Comparison of ENCODE assay signal across 8 mouse cellular contexts in genomic region chr6:72380131-72380770, GRCm38 (mm10). TPM values are rescaled to one million over a fixed set of nuclear protein-coding genes. Genes with fewer than 3 reads are reported as not detected.
DNase-seq lines count a peak whose midpoint lies in the region; ATAC-seq lines count a peak whose summit lies in the region.

Gene Vamp5, minus strand, starts transcription at chr6:72380468.

- H3K4me1 ChIP-seq in hindbrain, embryonic 12.5 days = peaks cover 5% of the 10 kb centered on the region
- 0 out of 2 replicates have a peak, but pooled peaks cover 9% of the 10 kb centered on the region for H3K4me1 ChIP-seq in limb, embryonic 13.5 days
- 0 out of 2 replicates have a peak, but pooled peaks cover 5% of the 10 kb centered on the region for H3K4me1 ChIP-seq in midbrain, embryonic 14.5 days (ENCODE audit: control insufficient read depth, insufficient read depth, low read length)

- ATAC-seq in cerebellum, adult (ENCODE audit: insufficient number of reproducible peaks, low FRiP score, low TSS enrichment) = no peak
- peak; percentile 66; the same call in 1 of the 2 replicates for ATAC-seq in hindbrain, embryonic 12.5 days (ENCODE audit: low FRiP score)
- ATAC-seq in limb, embryonic 13.5 days (ENCODE audit: low FRiP score, low read depth) = peak; percentile 80
- ATAC-seq in midbrain, embryonic 14.5 days (ENCODE audit: low FRiP score, low TSS enrichment) = no peak; the same call in 1 of the 2 replicates

- 0 out of 2 replicates have a peak within 1 kb of the TSS, but pooled peaks have one; percentile 19 for H3K27ac ChIP-seq in hindbrain, embryonic 12.5 days
- peak within 1 kb of the TSS; percentile 18; the same call in 1 of the 2 replicates for H3K27ac ChIP-seq in limb, embryonic 13.5 days
- H3K27ac ChIP-seq in midbrain, embryonic 14.5 days (replicated peaks; ENCODE audit: low read depth, low read length) = no peak within 1 kb of the TSS

- peak within 1 kb of the TSS; percentile 64 for H3K4me2 ChIP-seq in hindbrain, embryonic 12.5 days (replicated peaks)
- peak within 1 kb of the TSS; percentile 81 for H3K4me2 ChIP-seq in limb, embryonic 13.5 days (replicated peaks)
- peak within 1 kb of the TSS; percentile 57 for H3K4me2 ChIP-seq in midbrain, embryonic 14.5 days (ENCODE audit: low read length)

- DNase-seq in cerebellum, adult 9-10 months = peak; percentile 14
- peak; percentile 74 for DNase-seq in c-Kit-negative CD71-positive TER-119-positive erythroid progenitor cells, embryonic 14.5 days (ENCODE audit: low read depth, low spot score)
- DNase-seq in forelimb bud, embryonic 11.5 days (ENCODE audit: low read depth, low spot score) = peak; percentile 46
- DNase-seq in midbrain, embryonic 14.5 days = peak; percentile 47
- DNase-seq in spleen, postnatal 36 days (ENCODE audit: low spot score in 2 of 2) = peak; percentile 92 to 93

- 1% methylated on average over 48 of the region's 49 CpGs for WGBS in hindbrain, embryonic 12.5 days
- WGBS in limb, embryonic 13.5 days = 1% methylated on average over 46 of the region's 49 CpGs
- 2% methylated on average over 49 of the region's 49 CpGs for WGBS in midbrain, embryonic 14.5 days

- H3K4me3 ChIP-seq in hindbrain, embryonic 12.5 days = peak within 1 kb of the TSS; percentile 43
- peak within 1 kb of the TSS; percentile 57 for H3K4me3 ChIP-seq in limb, embryonic 13.5 days
- H3K4me3 ChIP-seq in midbrain, embryonic 14.5 days (replicated peaks; ENCODE audit: low read depth, low read length) = peak within 1 kb of the TSS; percentile 36

- H3K27me3 ChIP-seq in hindbrain, embryonic 12.5 days = peaks cover 32% of the 10 kb centered on the region
- H3K27me3 ChIP-seq in limb, embryonic 13.5 days = peaks cover 11% of the 10 kb centered on the region; the same call in 1 of the 2 replicates
- H3K27me3 ChIP-seq in midbrain, embryonic 14.5 days (ENCODE audit: control insufficient read depth, insufficient read depth, low read length) = peaks cover 15% of the 10 kb centered on the region; the same call in 1 of the 2 replicates

- 0 out of 2 replicates have a peak, but pooled peaks cover 4% of the 10 kb centered on the region for H3K36me3 ChIP-seq in hindbrain, embryonic 12.5 days
- H3K36me3 ChIP-seq in limb, embryonic 13.5 days = peaks cover 15% of the 10 kb centered on the region
- H3K36me3 ChIP-seq in midbrain, embryonic 14.5 days (ENCODE audit: control insufficient read depth, insufficient read depth, low read length) = no peaks in the 10 kb centered on the region

- peak within 1 kb of the TSS; percentile 58 for H3K9ac ChIP-seq in hindbrain, embryonic 12.5 days
- peak within 1 kb of the TSS; percentile 73 for H3K9ac ChIP-seq in limb, embryonic 13.5 days
- H3K9ac ChIP-seq in midbrain, embryonic 14.5 days (replicated peaks; ENCODE audit: low read length) = peak within 1 kb of the TSS; percentile 42

- H3K9me3 ChIP-seq in hindbrain, embryonic 12.5 days (replicated peaks) = no peaks in the 10 kb centered on the region
- H3K9me3 ChIP-seq in limb, embryonic 13.5 days = no peaks in the 10 kb centered on the region
- no peaks in the 10 kb centered on the region for H3K9me3 ChIP-seq in midbrain, embryonic 14.5 days (ENCODE audit: control insufficient read depth, low read length)

RNA-seq across cellular contexts. Expression of gene Vamp5, which starts in this region (rescaled TPM):
- polyA plus RNA-seq in hindbrain, embryonic 12.5 days (2016; fragmentation: Nextera tagmentation; extraction: Ambion mirVana) = 10.0 and 11.0 TPM in 2 replicates
- 21.1 and 22.6 TPM in 2 replicates for polyA plus RNA-seq in limb, embryonic 13.5 days (2015; fragmentation: Nextera tagmentation; extraction: Ambion mirVana)
- 3.2 and 15.2 TPM in 2 replicates for polyA plus RNA-seq in midbrain, embryonic 14.5 days (2014; fragmentation: Nextera tagmentation; extraction: Ambion mirVana)

Comparison
In these comparisons a context has a peak if more than half of its experiments do, and no peak if none do; other contexts are left out.
1. DNase-seq: peak in every context shown above with its lines; median percentile 92 in spleen, postnatal 36 days; 74 in c-Kit-negative CD71-positive TER-119-positive erythroid progenitor cells, embryonic 14.5 days; 47 in midbrain, embryonic 14.5 days; 46 in forelimb bud, embryonic 11.5 days; 14 in cerebellum, adult 9-10 months.
2. ATAC-seq: peak in hindbrain, embryonic 12.5 days (single experiment) and limb, embryonic 13.5 days (single experiment); none in cerebellum, adult (single experiment) and midbrain, embryonic 14.5 days (single experiment).
3. Peak in every context shown above with its lines, with median percentiles within 50 percentile points of each other: H3K4me2 ChIP-seq, H3K4me3 ChIP-seq and H3K9ac ChIP-seq.